Mouse (Mus musculus) kidney, postnatal 36 days (tissue): ENCODE data around the gene 4931417E11Rik.

Experiments used
- DNase-seq, 2 experiments: peaks; one replicate each; pipeline ENCODE4 v3.0.0; 2021 to 2022; ENCODE audit warnings: mixed read lengths in 2 of 2

Gene 4931417E11Rik

DNA sequence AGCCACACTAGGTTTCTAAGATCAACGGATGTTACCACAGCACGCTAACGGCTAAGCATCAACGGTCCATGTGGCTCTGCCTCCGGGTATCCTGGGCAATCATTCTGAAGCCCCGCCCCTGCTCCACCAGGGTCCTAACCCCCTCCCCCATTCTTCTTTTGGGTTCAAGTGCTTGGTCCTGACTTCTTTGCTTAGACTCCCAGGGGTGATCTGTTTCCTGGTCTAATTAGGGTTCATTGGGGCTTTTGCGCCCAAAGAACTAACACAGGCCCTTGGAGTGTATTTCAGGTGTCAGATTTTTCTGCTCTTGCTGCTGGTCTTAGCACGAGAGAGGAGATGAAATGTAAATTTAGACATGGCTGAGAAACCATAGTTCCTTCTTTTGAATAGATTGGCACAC, at the start of gene 4931417E11Rik:
Gene 4931417E11Rik, minus strand, starts transcription at position 101 of the 400 bp plus-strand sequence.
- DNase-seq: no peak

DNA sequence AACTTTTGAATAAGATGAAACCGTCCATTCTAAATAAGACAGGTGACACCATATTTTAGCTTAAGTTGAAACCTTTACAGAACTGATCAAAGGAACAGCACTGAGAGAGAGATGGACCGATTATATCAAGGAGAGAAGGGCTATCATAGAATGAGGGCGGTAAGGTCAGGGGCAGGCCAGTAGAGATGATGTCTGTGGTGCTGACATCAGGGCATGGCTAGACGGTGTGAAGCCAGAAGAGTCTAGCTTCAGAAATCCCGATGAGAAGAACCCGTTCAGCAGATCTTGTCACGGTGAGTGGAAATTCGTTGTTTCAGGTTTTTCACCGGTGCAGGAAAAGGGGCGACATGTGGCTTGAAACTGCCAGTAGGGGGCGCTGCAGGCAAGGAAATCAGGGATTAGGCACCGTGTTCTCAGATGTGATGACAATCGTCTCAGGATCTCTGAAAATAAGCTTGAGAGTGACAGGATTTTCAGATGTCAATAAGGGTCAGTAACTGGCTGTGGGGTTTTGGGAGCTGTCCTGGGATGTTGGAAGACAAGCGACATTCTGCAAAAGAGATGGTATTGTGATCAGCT, 48.4 kb upstream of the 4931417E11Rik start:
- DNase-seq: peak; percentile 40 to 86

DNA sequence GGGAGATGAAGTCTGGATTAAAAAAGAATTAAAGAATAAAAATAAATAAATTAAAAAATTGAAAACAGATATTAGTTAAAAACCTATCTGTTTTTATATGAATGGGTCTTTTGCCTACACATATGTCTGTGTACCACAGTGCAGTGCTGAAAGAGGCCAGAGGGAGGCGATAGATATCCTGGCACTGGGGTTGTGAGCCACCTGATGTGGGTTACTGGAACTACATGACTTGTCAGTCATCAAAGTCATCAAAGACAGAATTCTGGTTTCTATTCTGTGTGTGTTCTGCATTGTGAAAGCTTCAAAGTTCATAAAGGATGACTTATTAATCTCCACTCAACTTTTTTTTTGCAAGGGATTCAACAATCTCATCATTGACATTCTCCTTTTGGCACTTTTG, 43.4 kb upstream of the 4931417E11Rik start:
- peak; percentile 12 to 67 for DNase-seq

DNA sequence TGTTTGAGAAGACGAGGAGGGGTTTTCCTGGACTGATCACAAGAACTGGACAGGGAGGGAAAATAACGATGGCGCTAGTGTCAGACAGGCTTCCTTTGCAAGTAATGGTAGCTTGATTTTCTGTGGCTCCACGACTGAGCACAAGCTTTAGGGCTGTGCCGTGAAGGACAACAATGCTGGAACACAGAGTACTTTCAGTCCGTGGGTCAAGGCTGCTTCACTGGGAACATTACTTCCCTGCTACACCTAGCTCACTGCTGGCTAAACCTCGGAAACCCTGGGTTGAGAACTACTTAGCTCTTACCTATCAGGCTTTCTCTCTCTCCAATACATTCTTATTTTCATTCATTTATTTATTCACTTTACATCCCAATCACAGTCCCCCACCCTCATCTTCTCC, 30.2 kb upstream of the 4931417E11Rik start:
- no peak for DNase-seq

DNA sequence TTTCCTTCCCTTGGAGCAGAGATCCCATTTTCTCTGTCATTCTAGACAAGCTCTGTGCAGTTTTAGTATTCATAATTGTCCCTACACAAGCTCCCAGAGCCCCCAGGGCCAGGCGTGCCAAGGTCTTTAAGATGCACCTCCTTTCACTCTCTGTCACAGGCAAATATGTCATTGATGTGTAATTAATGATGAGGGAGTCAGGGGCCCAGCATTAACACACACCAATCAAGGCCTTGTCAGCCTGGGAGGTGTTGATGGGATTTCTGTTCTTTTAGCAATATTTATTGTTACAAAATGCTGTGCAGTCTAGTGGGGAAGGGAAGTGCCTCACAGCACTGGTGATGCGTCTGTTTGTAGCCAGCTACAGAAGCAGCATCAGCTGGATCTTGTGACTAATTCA, 27.9 kb upstream of the 4931417E11Rik start:
- DNase-seq: no peak

DNA sequence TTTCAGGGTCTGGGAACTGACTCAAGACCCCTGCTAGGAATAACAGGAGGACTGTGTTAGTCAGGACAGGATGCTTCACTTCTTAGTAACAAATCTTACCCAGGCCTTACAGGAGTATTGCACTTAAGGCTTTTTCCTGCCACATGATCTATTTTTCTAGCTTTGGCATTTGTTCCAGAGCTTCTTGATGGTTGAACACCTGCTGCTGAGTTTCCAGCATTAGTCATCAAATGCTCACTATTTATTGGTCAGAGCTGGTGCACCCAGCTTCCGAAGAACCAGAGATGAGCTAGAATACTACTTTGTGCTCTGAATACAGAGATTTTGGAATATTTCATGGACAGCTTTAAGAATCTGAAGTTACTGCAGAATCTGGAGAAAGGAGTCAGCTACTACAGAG, 21.1 kb upstream of the 4931417E11Rik start:
- DNase-seq: no peak

DNA sequence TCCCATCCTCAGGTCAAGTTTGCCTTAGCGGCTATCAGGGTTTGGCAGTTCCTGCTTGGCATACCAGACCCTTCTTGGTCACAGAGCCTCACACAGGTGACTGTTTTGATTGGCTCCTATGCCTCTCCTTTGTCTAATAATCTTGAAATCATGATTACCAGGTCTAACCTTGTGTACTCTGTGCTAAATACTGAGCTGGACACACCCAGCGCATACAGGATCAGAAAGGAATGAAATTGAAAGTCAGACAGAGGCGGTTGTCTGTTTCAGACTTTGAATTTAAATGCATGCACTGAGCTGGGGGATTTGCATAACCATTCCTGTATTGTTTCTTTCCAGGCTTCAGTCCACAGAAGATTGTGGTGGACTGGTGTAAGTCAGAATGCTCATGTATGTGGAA, 16.1 kb upstream of the 4931417E11Rik start:
- no peak for DNase-seq

DNA sequence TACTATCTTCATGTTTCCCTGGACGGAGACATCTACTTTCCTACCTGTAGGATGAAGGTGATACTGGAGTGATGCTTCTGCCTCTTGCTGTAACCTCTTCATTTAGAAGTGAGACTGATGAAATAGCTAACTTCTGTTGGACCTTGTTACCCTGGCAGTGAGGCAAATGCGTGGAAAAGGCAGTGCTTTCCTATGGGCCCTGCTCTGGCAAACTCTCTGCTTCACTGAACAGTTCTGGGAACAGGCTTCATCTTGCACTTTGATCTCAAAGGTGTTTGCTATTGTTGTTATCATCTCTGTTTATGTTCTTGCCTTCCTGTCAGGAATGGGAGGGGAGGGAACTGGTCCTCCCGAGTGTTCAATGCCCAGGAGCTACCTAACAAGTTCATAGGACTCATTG, 3.4 kb downstream of the 4931417E11Rik start:
- peak; percentile 63 to 74 for DNase-seq

DNA sequence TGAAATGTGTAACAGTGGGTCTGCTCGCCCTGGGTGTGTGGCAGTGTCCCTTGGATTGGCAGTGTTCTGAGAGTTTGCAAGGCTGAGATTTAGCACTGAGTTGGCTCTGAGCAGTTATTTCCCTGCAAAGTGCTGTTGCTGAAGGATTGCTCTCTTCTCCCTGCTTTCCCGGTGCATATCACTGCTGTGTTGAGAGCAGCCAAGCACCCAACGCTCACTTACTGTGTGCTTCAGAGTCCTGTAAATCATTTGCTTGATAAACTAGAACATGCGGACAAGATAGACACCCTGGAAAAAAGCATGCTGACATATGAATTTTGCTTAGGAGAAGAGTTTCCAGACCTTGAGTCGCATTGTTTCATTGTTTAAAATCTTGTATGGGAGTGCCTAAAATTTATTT, 6.9 kb downstream of the 4931417E11Rik start:
- DNase-seq: peak; percentile 49 to 65

DNA sequence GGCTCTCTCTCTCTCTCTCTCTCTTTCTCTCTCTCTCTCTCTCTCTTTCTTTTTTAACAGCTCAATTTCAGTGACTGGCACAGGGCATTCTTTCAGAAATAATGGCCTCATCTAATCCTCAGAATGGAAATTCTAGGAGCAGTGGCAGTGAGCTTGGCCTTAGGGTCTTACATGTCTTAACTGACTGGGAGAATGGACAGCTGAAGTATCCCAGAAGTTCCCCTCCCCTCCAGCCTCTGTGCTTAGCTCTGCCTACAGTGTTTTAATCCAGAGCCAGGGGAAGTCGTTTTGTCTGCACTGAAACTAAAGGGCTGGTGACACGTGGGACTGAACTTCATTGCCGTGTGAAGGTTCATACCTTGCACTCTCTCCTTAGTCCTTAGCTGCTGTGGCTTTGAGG, 35.6 kb downstream of the 4931417E11Rik start:
- DNase-seq: no peak

DNA sequence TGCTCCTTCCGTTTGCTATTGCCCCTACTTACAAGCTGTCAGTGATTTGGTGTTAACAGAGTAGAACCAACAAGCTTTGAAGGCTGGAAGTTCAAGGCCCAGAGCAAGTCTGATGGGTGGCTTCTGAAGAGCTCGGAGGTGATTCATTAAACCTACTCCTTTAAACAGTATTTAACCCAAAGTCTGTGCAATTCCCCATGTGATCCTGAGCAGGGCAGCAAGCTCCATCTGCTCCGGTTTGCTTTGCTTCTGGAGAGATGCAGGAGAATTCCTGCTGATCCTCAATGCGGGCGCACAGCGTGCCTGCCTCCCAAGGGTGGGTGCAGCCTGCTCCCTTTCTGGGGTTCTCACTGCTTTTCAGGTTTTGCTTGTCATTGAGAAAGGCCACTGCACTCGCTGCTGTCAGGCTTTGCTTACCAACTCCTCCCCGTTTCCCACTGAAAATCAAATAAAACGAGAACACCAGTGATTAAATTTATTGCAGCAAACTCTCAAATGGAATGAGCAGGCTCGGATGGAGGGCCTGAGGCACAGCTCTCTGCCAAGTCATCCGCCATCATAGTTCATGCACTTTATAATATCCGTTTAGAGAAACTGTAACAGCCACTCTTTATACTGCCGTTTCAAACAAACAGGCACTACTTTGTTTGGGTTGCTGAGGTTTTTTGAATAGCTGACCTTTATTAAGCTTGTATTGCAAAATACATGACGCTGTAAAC, 40.7 kb downstream of the 4931417E11Rik start:
- no peak for DNase-seq

DNA sequence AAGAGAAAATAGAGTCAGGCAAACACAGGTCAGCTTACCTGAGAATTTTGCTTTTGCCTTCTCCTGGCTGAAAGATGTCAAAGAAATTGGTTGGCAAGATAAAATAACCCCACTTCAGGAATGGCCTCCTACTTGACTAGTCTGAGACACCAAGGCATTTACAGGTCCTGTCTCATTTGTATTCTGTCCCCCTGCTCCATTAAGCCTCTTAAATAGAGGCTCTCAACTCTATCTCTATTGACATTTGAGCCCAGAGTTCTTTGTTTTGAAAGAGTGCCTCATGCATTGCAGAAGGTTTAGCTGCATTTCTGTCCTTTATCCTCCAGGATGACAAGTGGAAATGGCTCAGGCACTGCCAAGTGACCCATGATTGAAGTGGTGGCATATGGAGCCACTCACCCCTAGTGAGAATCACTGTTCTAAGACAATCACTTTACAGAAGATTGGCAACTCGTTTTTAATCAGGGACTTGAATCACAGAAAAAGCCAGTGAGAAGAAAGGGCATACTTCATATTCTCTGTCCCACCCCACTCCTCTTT, 42.1 kb downstream of the 4931417E11Rik start:
- DNase-seq: no peak
